Mouse (Mus musculus) liver, embryonic 16.5 days (tissue): ENCODE results near the gene Utp14a. TPM values are rescaled to one million over a fixed set of nuclear protein-coding genes. Genes with fewer than 3 reads are reported as not detected.

Experiments used
- ATAC-seq: fragments of 200-750 bp; cut with Nextera tagmentation; 2 replicates; pipeline ENCODE4 v1.8.0; 2017; ENCODE audit warnings: low read depth, mild to moderate bottlenecking, moderate number of reproducible peaks, moderate library complexity
- H3K27ac ChIP-seq: fragments of 300-500 bp; sonication (generic); 2 replicates; pipeline ENCODE4 v1.5.1; 2014; ENCODE audit warnings: mild to moderate bottlenecking, low read length
- H3K27me3 ChIP-seq: fragments of 300-500 bp; sonication (generic); 2 replicates; pipeline ENCODE4 v1.6.1; 2014; ENCODE audit warnings: low read depth, low read length, mixed read lengths; ENCODE audit not compliant: control insufficient read depth, insufficient read depth
- H3K36me3 ChIP-seq: fragments of 300-500 bp; sonication (generic); 2 replicates; pipeline ENCODE4 v1.6.1; 2014; ENCODE audit warnings: mild to moderate bottlenecking; ENCODE audit not compliant: control insufficient read depth, insufficient read depth
- H3K4me1 ChIP-seq: fragments of 300-500 bp; sonication (generic); 2 replicates; pipeline ENCODE4 v1.6.1; 2014; ENCODE audit warnings: low read depth, low read length, mixed read lengths; ENCODE audit not compliant: control insufficient read depth
- H3K4me2 ChIP-seq: fragments of 300-500 bp; sonication (generic); 2 replicates; pipeline ENCODE4 v1.6.1; 2014; ENCODE audit warnings: low read depth, low read length, mixed read lengths
- H3K4me3 ChIP-seq: fragments of 300-500 bp; sonication (generic); 2 replicates; pipeline ENCODE4 v1.5.1; 2014; ENCODE audit warnings: low read depth, mild to moderate bottlenecking, low read length
- H3K9ac ChIP-seq: fragments of 300-500 bp; sonication (generic); 2 replicates; pipeline ENCODE4 v1.6.1; 2014; ENCODE audit warnings: low read depth, low read length
- H3K9me3 ChIP-seq: fragments of 300-500 bp; sonication (generic); replicated peaks from 2 replicates; pipeline ENCODE4 v1.6.1; 2016; ENCODE audit warnings: low read length; ENCODE audit not compliant: control insufficient read depth
- WGBS: fragments of 180-500 bp; shearing (Covaris S2); extraction: QIAGEN DNeasy Blood & Tissue Kit; methylation state at CpG from one replicate; pipeline ENCODE4 v1.1.7; 2014; ENCODE audit not compliant: insufficient replicate concordance; 5-methylcytosine and 5-hydroxymethylcytosine counted together
- polyA plus RNA-seq: library from polyadenylated mRNA; unstranded; fragments of >200 nt; fragmentation: Nextera tagmentation; extraction: Ambion mirVana; gene quantifications from 2 replicates; pipeline ENCODE4 v1.2.1, GENCODE M21; 2015

The Utp14a gene
- polyA plus RNA-seq, 1 experiment from 2014 or later = 5.5 TPM

- peak; percentile 56 for ATAC-seq
- H3K4me2 ChIP-seq = peak overlapping the region; percentile 37; the same call in 1 of the 2 replicates
- no peaks in the 10 kb centered on the region for H3K36me3 ChIP-seq
- H3K4me3 ChIP-seq = 0 out of 2 replicates have a peak overlapping the region, but pooled peaks have one; percentile 2
- no peaks in the 10 kb centered on the region for H3K9me3 ChIP-seq
- 11% methylated on average over 9 of the region's 9 CpGs for WGBS
- no peak overlapping the region; the same call in 1 of the 2 replicates for H3K27ac ChIP-seq
- peaks cover 29% of the 10 kb centered on the region for H3K4me1 ChIP-seq
- no peak overlapping the region for H3K9ac ChIP-seq
- H3K27me3 ChIP-seq = no peaks in the 10 kb centered on the region
Measured at GRCm38 (mm10) chrX:48318194-48318593, 61.5 kb downstream of the Utp14a start.

Other genes with a start within 250 kb of the Utp14a start
- gene Apln, start 222.0 kb upstream of the Utp14a start, polyA plus RNA-seq = 0.13 and 0.22 TPM in 2 replicates
- 0.04 TPM in 1 of 2 replicates, not detected in the other for gene Xpnpep2, start 148.1 kb upstream of the Utp14a start, polyA plus RNA-seq
- gene Sash3, start 110.4 kb upstream of the Utp14a start, polyA plus RNA-seq = 9.6 and 9.7 TPM in 2 replicates
- 2.7 and 3.1 TPM in 2 replicates for gene Zdhhc9, start 48.0 kb upstream of the Utp14a start, polyA plus RNA-seq
- gene Bcorl1, start 84.5 kb downstream of the Utp14a start, polyA plus RNA-seq = 2.7 and 3.2 TPM in 2 replicates
- gene Elf4, start 206.3 kb downstream of the Utp14a start, polyA plus RNA-seq = 1.9 and 2.8 TPM in 2 replicates